Mouse (Mus musculus) MEL (cell line): ENCODE data around the gene Gm10300. TPM values are rescaled to one million over a fixed set of nuclear protein-coding genes. Genes with fewer than 3 reads are reported as not detected.

ENCODE experiments used
- DNase-seq: peaks from one replicate; pipeline ENCODE4 v3.0.0; 2011; ENCODE audit warnings: low read depth, low spot score
- H3K27ac ChIP-seq: 2 replicates; pipeline ENCODE4 v1.5.1; 2012; ENCODE audit warnings: low read depth, mild to moderate bottlenecking, control low read depth, low read length, moderate library complexity; ENCODE audit not compliant: control insufficient read depth
- H3K27me3 ChIP-seq, 2 experiments: fragments of 150-350 bp in 1 of 2; sonication (generic) in 1 of 2; 2 replicates each; pipeline ENCODE4 v1.6.1; 2012; ENCODE audit warnings: low read length in 2 of 2, mild to moderate bottlenecking in 2 of 2, improper control_type of control experiment in 1 of 2, moderate library complexity in 1 of 2; ENCODE audit not compliant: insufficient read depth in 2 of 2, control insufficient read depth in 1 of 2
- H3K36me3 ChIP-seq, 2 experiments: 2 replicates each; pipeline ENCODE4 v1.6.1; 2012 to 2014; ENCODE audit warnings: low read length in 2 of 2, improper control_type of control experiment in 1 of 2, inconsistent platforms in 1 of 2, mild to moderate bottlenecking in 1 of 2; ENCODE audit not compliant: insufficient read depth in 2 of 2, control insufficient read depth in 1 of 2
- H3K4me1 ChIP-seq, 2 experiments: fragments of 150-350 bp in 1 of 2; sonication (generic) in 1 of 2; 2 replicates each; pipeline ENCODE4 v1.6.1; 2012; ENCODE audit warnings: low read length in 2 of 2, improper control_type of control experiment in 1 of 2, mild to moderate bottlenecking in 1 of 2; ENCODE audit not compliant: insufficient read depth in 2 of 2, control insufficient read depth in 1 of 2
- H3K4me3 ChIP-seq, 2 experiments: fragments of 150-350 bp in 1 of 2; sonication (generic) in 1 of 2; 2 replicates each; pipeline ENCODE4 v1.5.1; 2012; ENCODE audit warnings: low read depth in 2 of 2, low read length in 2 of 2, mild to moderate bottlenecking in 2 of 2, moderate library complexity in 2 of 2, control low read depth in 1 of 2, improper control_type of control experiment in 1 of 2; ENCODE audit not compliant: control insufficient read depth in 1 of 2, insufficient read depth in 1 of 2
- H3K79me2 ChIP-seq: 2 replicates; pipeline ENCODE4 v1.6.1; 2012; ENCODE audit warnings: mild to moderate bottlenecking, low read length, moderate library complexity; ENCODE audit not compliant: control insufficient read depth, poor library complexity, insufficient read depth
- H3K9ac ChIP-seq: 2 replicates; pipeline ENCODE4 v1.6.1; 2012; ENCODE audit warnings: low read depth, mild to moderate bottlenecking, control low read depth, low read length, moderate library complexity; ENCODE audit not compliant: control insufficient read depth, poor library complexity, severe bottlenecking
- H3K9me3 ChIP-seq: fragments of 150-350 bp; sonication (generic); replicated peaks from 2 replicates; pipeline ENCODE4 v1.6.1; 2012; ENCODE audit warnings: mild to moderate bottlenecking, low read length, improper control_type of control experiment, moderate library complexity; ENCODE audit not compliant: insufficient read depth
- CHD2 ChIP-seq: IDR thresholded peaks from 2 replicates; pipeline ENCODE4 v1.6.1; 2011; ENCODE audit warnings: low read length, improper control_type of control experiment
- CTCF ChIP-seq, 3 experiments: IDR thresholded peaks in 2 of 3; conservative IDR thresholded peaks in 1 of 3; 2 replicates each; pipeline ENCODE4 v1.5.1; 2011 to 2012; ENCODE audit warnings: low read length in 3 of 3, low read depth in 2 of 3, mild to moderate bottlenecking in 2 of 3, improper control_type of control experiment in 1 of 3, inconsistent platforms in 1 of 3, mixed read lengths in 1 of 3, moderate library complexity in 1 of 3; ENCODE audit not compliant: control insufficient read depth in 1 of 3, insufficient read depth in 1 of 3, poor library complexity in 1 of 3, severe bottlenecking in 1 of 3
- E2F4 ChIP-seq: IDR thresholded peaks from 2 replicates; pipeline ENCODE4 v1.6.1; 2011; ENCODE audit warnings: low read depth, low read length, improper control_type of control experiment, borderline replicate concordance
- ELF1 ChIP-seq: IDR thresholded peaks from 2 replicates; pipeline ENCODE4 v1.6.1; 2014; ENCODE audit warnings: low read depth, mild to moderate bottlenecking, inconsistent platforms, low read length, improper control_type of control experiment, moderate library complexity
- EP300 ChIP-seq, 2 experiments: IDR thresholded peaks; 2 replicates each; pipeline ENCODE4 v1.6.1; 2011; ENCODE audit warnings: improper control_type of control experiment in 2 of 2, low read length in 2 of 2, low read depth in 1 of 2, mild to moderate bottlenecking in 1 of 2
- ETS1 ChIP-seq: IDR thresholded peaks from 2 replicates; pipeline ENCODE4 v1.6.1; 2012; ENCODE audit warnings: low read depth, mild to moderate bottlenecking, inconsistent platforms, low read length, improper control_type of control experiment, moderate library complexity
- GABPA ChIP-seq: IDR thresholded peaks from 2 replicates; pipeline ENCODE4 v1.6.1; 2012; ENCODE audit warnings: low read depth, mild to moderate bottlenecking, inconsistent platforms, low read length, improper control_type of control experiment, moderate library complexity
- GATA1 ChIP-seq: IDR thresholded peaks from 2 replicates; pipeline ENCODE4 v1.6.1; 2011; ENCODE audit warnings: low read depth, low read length, improper control_type of control experiment
- HCFC1 ChIP-seq: IDR thresholded peaks from 2 replicates; pipeline ENCODE4 v1.6.1; 2012; ENCODE audit warnings: low read depth, mild to moderate bottlenecking, inconsistent platforms, low read length, improper control_type of control experiment, moderate library complexity
- JUND ChIP-seq: IDR thresholded peaks from 2 replicates; pipeline ENCODE4 v1.6.1; 2011; ENCODE audit warnings: low read depth, mild to moderate bottlenecking, improper control_type of control experiment, low read length
- MAX ChIP-seq: IDR thresholded peaks from 2 replicates; pipeline ENCODE4 v1.6.1; 2011; ENCODE audit warnings: low read length, improper control_type of control experiment
- MAZ ChIP-seq: IDR thresholded peaks from 2 replicates; pipeline ENCODE4 v1.6.1; 2012; ENCODE audit warnings: low read depth, mild to moderate bottlenecking, inconsistent platforms, low read length, improper control_type of control experiment
- MEF2A ChIP-seq: IDR thresholded peaks from 2 replicates; pipeline ENCODE4 v1.6.1; 2014; ENCODE audit warnings: low read depth, mild to moderate bottlenecking, inconsistent platforms, low read length, improper control_type of control experiment; ENCODE audit not compliant: poor library complexity, insufficient replicate concordance, severe bottlenecking; ENCODE audit errors: extremely low read depth
- MXI1 ChIP-seq: IDR thresholded peaks from 2 replicates; pipeline ENCODE4 v1.6.1; 2011; ENCODE audit warnings: mild to moderate bottlenecking, low read depth, low read length, improper control_type of control experiment
- MYC ChIP-seq: IDR thresholded peaks from 2 replicates; pipeline ENCODE4 v1.6.1; 2011; ENCODE audit warnings: low read depth, mild to moderate bottlenecking, low read length, improper control_type of control experiment, moderate library complexity
- NELFE ChIP-seq: IDR thresholded peaks from 2 replicates; pipeline ENCODE4 v1.6.1; 2011; ENCODE audit warnings: low read depth, low read length, improper control_type of control experiment
- NRF1 ChIP-seq: IDR thresholded peaks from 2 replicates; pipeline ENCODE4 v1.6.1; 2014; ENCODE audit warnings: low read depth, mild to moderate bottlenecking, inconsistent platforms, low read length, improper control_type of control experiment, moderate library complexity; ENCODE audit not compliant: poor library complexity, insufficient read depth, severe bottlenecking
- POLR2A ChIP-seq, 2 experiments: IDR thresholded peaks; 2 replicates each; pipeline ENCODE4 v1.6.1; 2011 to 2012; ENCODE audit warnings: low read length in 2 of 2, mild to moderate bottlenecking in 2 of 2, control low read depth in 1 of 2, improper control_type of control experiment in 1 of 2, low read depth in 1 of 2, moderate library complexity in 1 of 2; ENCODE audit not compliant: control insufficient read depth in 1 of 2, insufficient read depth in 1 of 2, poor library complexity in 1 of 2
- POLR2AphosphoS2 ChIP-seq: IDR thresholded peaks from 2 replicates; pipeline ENCODE4 v1.6.1; 2011; ENCODE audit warnings: low read length, improper control_type of control experiment
- POLR2AphosphoS5 ChIP-seq: IDR thresholded peaks from 2 replicates; pipeline ENCODE4 v1.6.1; 2012; ENCODE audit warnings: low read depth, borderline replicate concordance, mild to moderate bottlenecking, inconsistent platforms, low read length, moderate library complexity, mixed read lengths
- RAD21 ChIP-seq: IDR thresholded peaks from 2 replicates; pipeline ENCODE4 v1.6.1; 2011; ENCODE audit warnings: mild to moderate bottlenecking, low read depth, low read length, improper control_type of control experiment
- RCOR1 ChIP-seq: IDR thresholded peaks from 2 replicates; pipeline ENCODE4 v1.6.1; 2012; ENCODE audit warnings: low read depth, mild to moderate bottlenecking, inconsistent platforms, low read length, improper control_type of control experiment
- SIN3A ChIP-seq: IDR thresholded peaks from 2 replicates; pipeline ENCODE4 v1.6.1; 2012; ENCODE audit warnings: low read length, improper control_type of control experiment, inconsistent platforms
- SMC3 ChIP-seq: IDR thresholded peaks from 2 replicates; pipeline ENCODE4 v1.6.1; 2011; ENCODE audit warnings: low read depth, low read length, improper control_type of control experiment
- TAL1 ChIP-seq: IDR thresholded peaks from 2 replicates; pipeline ENCODE4 v1.6.1; 2012; ENCODE audit warnings: mild to moderate bottlenecking, inconsistent platforms, low read length, moderate library complexity, mixed read lengths
- TBP ChIP-seq: IDR thresholded peaks from 2 replicates; pipeline ENCODE4 v1.8.0; 2011; ENCODE audit warnings: low read depth, low read length, improper control_type of control experiment
- TCF12 ChIP-seq: IDR thresholded peaks from 2 replicates; pipeline ENCODE4 v1.6.1; 2014; ENCODE audit warnings: low read depth, mild to moderate bottlenecking, inconsistent platforms, low read length, improper control_type of control experiment, moderate library complexity
- UBTF ChIP-seq: IDR thresholded peaks from 2 replicates; pipeline ENCODE4 v1.6.1; 2012; ENCODE audit warnings: low read depth, mild to moderate bottlenecking, inconsistent platforms, low read length, improper control_type of control experiment, moderate library complexity, borderline replicate concordance; ENCODE audit not compliant: insufficient read depth
- USF2 ChIP-seq, 2 experiments: IDR thresholded peaks; 2 replicates each; pipeline ENCODE4 v1.6.1; 2011 to 2012; ENCODE audit warnings: improper control_type of control experiment in 2 of 2, low read length in 2 of 2, borderline replicate concordance in 1 of 2, inconsistent platforms in 1 of 2, low read depth in 1 of 2, mild to moderate bottlenecking in 1 of 2; ENCODE audit not compliant: insufficient read depth in 1 of 2
- ZMIZ1 ChIP-seq: IDR thresholded peaks from 2 replicates; pipeline ENCODE4 v1.6.1; 2012; ENCODE audit warnings: low read depth, mild to moderate bottlenecking, inconsistent platforms, low read length, improper control_type of control experiment, moderate library complexity
- ZNF384 ChIP-seq: IDR thresholded peaks from 2 replicates; pipeline ENCODE4 v1.6.1; 2012; ENCODE audit warnings: low read depth, mild to moderate bottlenecking, inconsistent platforms, low read length, improper control_type of control experiment
- polyA plus RNA-seq, 2 experiments: library from polyadenylated mRNA; stranded (reverse) in 1 of 2; unstranded in 1 of 2; fragments of >175 nt in 1 of 2; fragments of >200 nt in 1 of 2; gene quantifications; 2 replicates each; pipeline versions ENCODE4 v1.2.1 to v1.2.4; 2012; ENCODE audit warnings: low replicate concordance in 2 of 2, low read depth in 1 of 2; ENCODE audit not compliant: insufficient read length in 2 of 2, insufficient read depth in 1 of 2, missing spikeins in 1 of 2
- total RNA-seq: library from RNA; depleted of rRNA; stranded (reverse); fragments of 300-350 nt; gene quantifications from 2 replicates; pipeline ENCODE4 v1.2.3, GENCODE M21; 2012

Gene Gm10300
- total and polyA plus RNA-seq, 3 experiments = 0.18 to 0.46 TPM; not detected in 1

- no peak overlapping the region for H3K9ac ChIP-seq
Observed at GRCm38 (mm10) chr4:132064550-132064949, 9.9 kb upstream of the Gm10300 start.

GRCm38 (mm10) chr4:132065578-132065977 is 8.9 kb upstream of the Gm10300 start:
- Histone ChIP-seq H3K9me3 (no peaks in the 10 kb centered on the region), H3K36me3 (peaks cover 15 to 30% of the 10 kb centered on the region in 2 experiments), H3K27me3 (no peaks in the 10 kb centered on the region), H3K4me3 (no peak overlapping the region), H3K79me2 (peaks cover 43% of the 10 kb centered on the region), H3K9ac (no peak overlapping the region), H3K27ac (no peak overlapping the region; the same call in 1 of the 2 replicates), H3K4me1 (peaks cover 18 to 30% of the 10 kb centered on the region in 2 experiments)
- peak; percentile 78 for DNase-seq
- no peak for TF ChIP-seq MXI1
- no peak for TF ChIP-seq POLR2AphosphoS2
- TF ChIP-seq NELFE = no peak
- TF ChIP-seq RCOR1 = no peak
- no peak for TF ChIP-seq MEF2A
- TF ChIP-seq E2F4 = no peak
- no peak for TF ChIP-seq SMC3
- no peak for TF ChIP-seq HCFC1
- no peak for TF ChIP-seq ELF1
- TF ChIP-seq POLR2A (IDR thresholded peaks at IDR 0.05; ENCODE audit: control insufficient read depth in 1 of 2, insufficient read depth in 1 of 2, low read depth in 1 of 2, low read length in 2 of 2, poor library complexity in 1 of 2) = no peak
- no peak for TF ChIP-seq MYC
- no peak for TF ChIP-seq UBTF
- peak in 1 of 2 experiments; percentile 26; a peak in 2 of 4 replicates for TF ChIP-seq EP300 (IDR thresholded peaks at IDR 0.05; ENCODE audit: low read depth in 1 of 2, low read length in 2 of 2)
- TF ChIP-seq CHD2 = no peak
- no peak for TF ChIP-seq POLR2AphosphoS5
- TF ChIP-seq JUND = no peak
- no peak for TF ChIP-seq USF2 (IDR thresholded peaks at IDR 0.05; ENCODE audit: borderline replicate concordance in 1 of 2, insufficient read depth in 1 of 2, low read depth in 1 of 2, low read length in 2 of 2)
- TF ChIP-seq ZNF384 = no peak
- TF ChIP-seq MAX = no peak
- peak; percentile 82 for TF ChIP-seq TBP
- TF ChIP-seq ETS1 = 0 out of 2 replicates have a peak, but pooled peaks have one; percentile 24
- TF ChIP-seq RAD21 = no peak
- no peak for TF ChIP-seq TCF12
- TF ChIP-seq SIN3A = 0 out of 2 replicates have a peak, but pooled peaks have one; percentile 13
- TF ChIP-seq GABPA = no peak
- 0 out of 2 replicates have a peak, but pooled peaks have one; percentile 15 for TF ChIP-seq GATA1
- TF ChIP-seq TAL1 = no peak
- no peak for TF ChIP-seq CTCF (IDR thresholded peaks at IDR 0.05 in 2 of 3, conservative IDR thresholded peaks at IDR 0.05 in 1 of 3; ENCODE audit: control insufficient read depth in 1 of 3, insufficient read depth in 1 of 3, low read depth in 2 of 3, low read length in 3 of 3, poor library complexity in 1 of 3, severe bottlenecking in 1 of 3)
- no peak for TF ChIP-seq ZMIZ1
- no peak for TF ChIP-seq NRF1

More at GRCm38 (mm10) chr4:132064550-132064949, 9.9 kb upstream of the Gm10300 start:
- no peaks in the 10 kb centered on the region for H3K27me3 ChIP-seq
- no peaks in the 10 kb centered on the region for H3K9me3 ChIP-seq
- H3K4me1 ChIP-seq = peaks cover 22 to 40% of the 10 kb centered on the region in 2 experiments
- H3K36me3 ChIP-seq = peaks cover 13 to 38% of the 10 kb centered on the region in 2 experiments
- no peak for TF ChIP-seq MAZ
- TF ChIP-seq GABPA = no peak
- TF ChIP-seq TCF12 = no peak
- TF ChIP-seq GATA1 = no peak
- TF ChIP-seq MXI1 = no peak
- no peak for TF ChIP-seq E2F4
- TF ChIP-seq TAL1 = no peak
- TF ChIP-seq, all 39 proteins: peak for 0
- Histone ChIP-seq H3K4me3 (no peak overlapping the region), H3K79me2 (peaks cover 52% of the 10 kb centered on the region), H3K27ac (no peak overlapping the region)
- DNase-seq = no peak
